Mouse (Mus musculus) embryonic facial prominence, embryonic 11.5 days (tissue): ENCODE measurements at regions not wholly inside any gene's neighbourhood (a gene's known extent, or its start where the extent isn't known, plus 50 kb on each side); places are given as distances from the start of the nearest gene placed in this dataset.
"Not testable (repeated sequence)": the region's sequence is repeated elsewhere in the genome, so short reads cannot be mapped to it uniquely, and the experiment has no call there.

Experiments
- ATAC-seq: fragments of 200-750 bp; cut with Nextera tagmentation; replicated peaks from 2 replicates; pipeline ENCODE4 v1.8.0; 2017; ENCODE audit warnings: low read depth; ENCODE audit not compliant: insufficient number of reproducible peaks, low FRiP score, low TSS enrichment
- DNase-seq: peaks from one replicate; pipeline ENCODE4 v3.0.0-alpha.2; 2015; ENCODE audit warnings: low spot score
- H3K27ac ChIP-seq: fragments of 300-500 bp; sonication (generic); replicated peaks from 2 replicates; pipeline ENCODE4 v1.5.1; 2014; ENCODE audit warnings: mild to moderate bottlenecking, low read depth, low read length, control low read depth
- H3K27me3 ChIP-seq: fragments of 300-500 bp; sonication (generic); 2 replicates; pipeline ENCODE4 v1.6.1; 2014; ENCODE audit warnings: mild to moderate bottlenecking, low read length, moderate library complexity, mixed read lengths; ENCODE audit not compliant: control insufficient read depth, insufficient read depth
- H3K36me3 ChIP-seq: fragments of 300-500 bp; sonication (generic); replicated peaks from 2 replicates; pipeline ENCODE4 v1.6.1; 2014; ENCODE audit warnings: low read depth, mild to moderate bottlenecking, low read length, moderate library complexity, mixed read lengths; ENCODE audit not compliant: control insufficient read depth, insufficient read depth
- H3K4me1 ChIP-seq: fragments of 300-500 bp; sonication (generic); 2 replicates; pipeline ENCODE4 v1.6.1; 2014; ENCODE audit warnings: low read length, mixed read lengths; ENCODE audit not compliant: control insufficient read depth, insufficient read depth
- H3K4me2 ChIP-seq: fragments of 300-500 bp; sonication (generic); 2 replicates; pipeline ENCODE4 v1.6.1; 2014; ENCODE audit warnings: low read depth, mild to moderate bottlenecking, control low read depth, low read length, moderate library complexity
- H3K4me3 ChIP-seq: fragments of 300-500 bp; sonication (generic); 2 replicates; pipeline ENCODE4 v1.5.1; 2014; ENCODE audit warnings: low read depth, low read length, control low read depth
- H3K9ac ChIP-seq: fragments of 300-500 bp; sonication (generic); replicated peaks from 2 replicates; pipeline ENCODE4 v1.6.1; 2014; ENCODE audit warnings: mild to moderate bottlenecking, control low read depth, low read length
- H3K9me3 ChIP-seq: fragments of 300-500 bp; sonication (generic); replicated peaks from 2 replicates; pipeline ENCODE4 v1.6.1; 2016; ENCODE audit warnings: mild to moderate bottlenecking, low read length, inconsistent platforms, mixed read lengths; ENCODE audit not compliant: control insufficient read depth
- WGBS: fragments of 180-500 bp; shearing (Covaris S2); extraction: QIAGEN DNeasy Blood & Tissue Kit; methylation state at CpG from one replicate; pipeline ENCODE4 v1.1.7; 2014; 5-methylcytosine and 5-hydroxymethylcytosine counted together

DNA sequence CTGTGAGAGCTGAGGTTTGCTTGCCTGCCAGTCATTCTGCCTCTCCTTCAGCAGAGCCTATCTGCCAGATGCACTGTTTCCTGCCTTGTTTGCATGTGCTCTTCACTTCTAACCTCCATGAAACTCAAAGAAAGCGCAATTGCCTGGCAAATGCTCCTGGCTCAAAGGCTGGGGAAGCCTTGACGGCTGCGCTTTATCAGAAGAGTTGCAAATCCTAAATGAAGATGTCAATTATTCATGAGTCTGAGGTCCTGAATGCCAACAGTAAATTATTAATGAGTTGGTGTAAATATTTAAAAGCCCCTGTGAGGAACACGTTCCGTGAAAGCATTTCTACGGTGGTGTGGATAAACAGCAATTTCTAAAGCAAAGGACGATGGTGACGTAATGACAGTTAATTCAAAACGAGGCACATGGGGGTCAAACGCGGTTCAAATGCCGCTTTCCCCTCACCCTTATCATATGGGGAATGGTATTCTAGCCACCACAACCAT lies 377.4 kb downstream of the Ice1 start:
- no peaks in the 10 kb centered on the region for H3K36me3 ChIP-seq

GRCm38 (mm10) chr13:70263654-70264053 lies 373.8 kb downstream of the Ice1 start:
- no peak overlapping the region for H3K9ac ChIP-seq
- no peak overlapping the region for H3K4me3 ChIP-seq
- no peak overlapping the region for H3K4me2 ChIP-seq
- H3K4me1 ChIP-seq, result no peaks in the 10 kb centered on the region
- no peaks in the 10 kb centered on the region for H3K9me3 ChIP-seq
- no peak for ATAC-seq
- WGBS, result 86% methylated on average over 3 of the region's 3 CpGs
- H3K27ac ChIP-seq, result no peak overlapping the region
- H3K27me3 ChIP-seq, result no peaks in the 10 kb centered on the region
- no peaks in the 10 kb centered on the region for H3K36me3 ChIP-seq
- DNase-seq, result no peak

More for the DNA sequence above, 377.4 kb downstream of the Ice1 start:
- DNase-seq (no peak), ATAC-seq (no peak)
- no peaks in the 10 kb centered on the region for H3K4me1 ChIP-seq
- no peaks in the 10 kb centered on the region for H3K9me3 ChIP-seq
- 80% methylated on average over 12 of the region's 12 CpGs for WGBS
- no peak overlapping the region for H3K4me2 ChIP-seq
- no peak overlapping the region for H3K27ac ChIP-seq
- H3K4me3 ChIP-seq, result no peak overlapping the region
- no peak overlapping the region for H3K9ac ChIP-seq
- no peaks in the 10 kb centered on the region for H3K27me3 ChIP-seq

- not testable (repeated sequence) for H3K36me3 ChIP-seq, DNase-seq, H3K4me3 ChIP-seq, H3K27me3 ChIP-seq, H3K9ac ChIP-seq, H3K27ac ChIP-seq, H3K4me1 ChIP-seq, H3K9me3 ChIP-seq, H3K4me2 ChIP-seq, ATAC-seq
- 89% methylated on average over 10 of the region's 10 CpGs for WGBS
These were observed 360.5 kb downstream of the Ice1 start for GRCm38 (mm10) chr13:70276884-70277378.

GRCm38 (mm10) chr13:70277667-70278591 lies 359.5 kb downstream of the Ice1 start:
- Histone ChIP-seq H3K36me3 (no peaks in the 10 kb centered on the region), H3K27ac (no peak overlapping the region), H3K27me3 (no peaks in the 10 kb centered on the region), H3K4me2 (no peak overlapping the region), H3K4me1 (no peaks in the 10 kb centered on the region), H3K4me3 (no peak overlapping the region), H3K9ac (no peak overlapping the region), H3K9me3 (no peaks in the 10 kb centered on the region)
- no peak for ATAC-seq
- WGBS, result 81% methylated on average over 13 of the region's 13 CpGs
- no peak for DNase-seq

DNA sequence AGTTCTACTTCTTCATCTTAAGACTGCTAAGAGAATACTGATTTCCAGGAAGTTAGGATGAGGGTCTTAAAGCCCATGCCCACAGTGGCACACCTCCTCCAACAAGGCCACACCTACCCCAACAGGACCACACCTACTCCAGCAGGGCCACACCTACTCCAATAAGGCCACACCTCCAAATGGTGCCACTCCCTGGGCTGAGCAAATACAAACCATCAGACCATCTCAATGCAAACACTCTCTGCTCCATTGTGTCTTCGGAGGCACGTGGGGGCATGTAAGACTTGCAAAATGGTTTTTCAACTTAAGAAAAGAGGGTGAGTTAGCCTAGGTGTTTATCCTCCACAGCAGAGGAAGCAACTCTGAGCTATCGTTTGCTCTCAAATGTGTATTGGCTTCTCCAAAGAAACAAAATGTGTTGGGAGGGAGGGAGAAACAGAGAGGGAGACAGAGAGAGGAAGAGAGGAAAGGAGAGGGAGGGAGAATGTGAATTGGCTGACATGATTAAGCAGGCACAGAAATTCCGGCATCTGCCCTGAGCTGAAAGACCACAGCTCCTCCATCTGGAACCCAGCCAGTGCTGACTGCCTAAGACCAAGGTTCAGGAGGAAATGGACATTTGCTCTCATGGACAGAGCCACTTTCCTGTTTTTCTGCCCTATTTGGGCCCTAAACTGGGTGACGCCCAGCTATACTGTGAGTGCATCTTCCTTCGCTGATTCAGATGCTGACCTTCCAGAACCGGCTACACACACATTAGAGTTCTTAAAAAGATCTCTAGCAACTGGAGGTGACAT lies 356.2 kb downstream of the Ice1 start:
- ATAC-seq, result no peak
- no peak for DNase-seq
- H3K4me1 ChIP-seq, result no peaks in the 10 kb centered on the region
- no peaks in the 10 kb centered on the region for H3K9me3 ChIP-seq
- H3K27ac ChIP-seq, result no peak overlapping the region
- 84% methylated on average over 7 of the region's 7 CpGs for WGBS
- no peak overlapping the region for H3K4me2 ChIP-seq
- no peak overlapping the region for H3K9ac ChIP-seq
- no peak overlapping the region for H3K4me3 ChIP-seq
- H3K36me3 ChIP-seq, result no peaks in the 10 kb centered on the region
- H3K27me3 ChIP-seq, result no peaks in the 10 kb centered on the region

GRCm38 (mm10) chr13:70282731-70283130 lies 354.7 kb downstream of the Ice1 start:
- no peak overlapping the region for H3K4me3 ChIP-seq
- no peak overlapping the region for H3K27ac ChIP-seq
- H3K4me2 ChIP-seq, result no peak overlapping the region
- 28% methylated on average over 4 of the region's 4 CpGs for WGBS
- no peaks in the 10 kb centered on the region for H3K9me3 ChIP-seq
- no peak overlapping the region for H3K9ac ChIP-seq
- DNase-seq (peak; percentile 37), ATAC-seq (no peak)
- no peaks in the 10 kb centered on the region for H3K36me3 ChIP-seq
- no peaks in the 10 kb centered on the region for H3K27me3 ChIP-seq
- no peaks in the 10 kb centered on the region for H3K4me1 ChIP-seq

- H3K4me3 ChIP-seq, result no peak overlapping the region
- DNase-seq (no peak), ATAC-seq (no peak)
- no peak overlapping the region for H3K27ac ChIP-seq
- WGBS, result 52% methylated on average over 5 of the region's 5 CpGs
- no peaks in the 10 kb centered on the region for H3K4me1 ChIP-seq
- H3K27me3 ChIP-seq, result no peaks in the 10 kb centered on the region
- no peak overlapping the region for H3K9ac ChIP-seq
- H3K36me3 ChIP-seq, result no peaks in the 10 kb centered on the region
- no peaks in the 10 kb centered on the region for H3K9me3 ChIP-seq
- H3K4me2 ChIP-seq, result no peak overlapping the region
These were observed 354.2 kb downstream of the Ice1 start for GRCm38 (mm10) chr13:70283231-70283630.
